Mouse (Mus musculus): Measurements from ENCODE around the gene Irf6. TPM values are rescaled to one million over a fixed set of nuclear protein-coding genes. Genes with fewer than 3 reads are reported as not detected.
A peak's percentile ranks its signal among the peaks of the same experiment; 100 is the strongest.

Gene Irf6
- total RNA-seq, 2 experiments from 2014 or later: 0.42 to 0.96 TPM

GRCm38 (mm10) chr1:193156316-193157110 lies 3.6 kb downstream of the Irf6 start:
- DNase-seq: no peak

- DNase-seq: no peak
Measured at GRCm38 (mm10) chr1:193157111-193157492, 4.2 kb downstream of the Irf6 start.

GRCm38 (mm10) chr1:193159163-193159562 lies 6.3 kb downstream of the Irf6 start:
- DNase-seq: no peak

GRCm38 (mm10) chr1:193159613-193160012 lies 6.7 kb downstream of the Irf6 start:
- DNase-seq: no peak

- no peak for DNase-seq
Measured at GRCm38 (mm10) chr1:193160317-193161032, 7.6 kb downstream of the Irf6 start.

- no peak for DNase-seq
Measured at GRCm38 (mm10) chr1:193167746-193168145, 14.8 kb downstream of the Irf6 start, which contains the start of gene A130010J15Rik. TSS of gene A130010J15Rik (plus strand) at chr1:193168046.

- DNase-seq: no peak
Measured at GRCm38 (mm10) chr1:193169228-193169627, 16.3 kb downstream of the Irf6 start.

- DNase-seq: no peak
Measured at GRCm38 (mm10) chr1:193169856-193170255, 16.9 kb downstream of the Irf6 start.

- DNase-seq: peak; percentile 94 to 96
Measured at GRCm38 (mm10) chr1:193172991-193173809, 20.3 kb downstream of the Irf6 start.

GRCm38 (mm10) chr1:193173810-193174129 lies 20.9 kb downstream of the Irf6 start:
- no peak for DNase-seq

- no peak for DNase-seq
Measured at GRCm38 (mm10) chr1:193174143-193174733, 21.3 kb downstream of the Irf6 start.

- DNase-seq: no peak
Measured at GRCm38 (mm10) chr1:193181104-193181503, 28.2 kb downstream of the Irf6 start.

- no peak for DNase-seq
Measured at GRCm38 (mm10) chr1:193188257-193188656, 35.3 kb downstream of the Irf6 start.

GRCm38 (mm10) chr1:193189151-193189621 lies 36.3 kb downstream of the Irf6 start:
- no peak for DNase-seq

- no peak for DNase-seq
Measured at GRCm38 (mm10) chr1:193189771-193190170, 36.9 kb downstream of the Irf6 start.

GRCm38 (mm10) chr1:193191675-193192283 lies 38.9 kb downstream of the Irf6 start:
- DNase-seq: no peak

GRCm38 (mm10) chr1:193194416-193195140 lies 41.7 kb downstream of the Irf6 start:
- DNase-seq: no peak

GRCm38 (mm10) chr1:193195169-193195810 lies 42.4 kb downstream of the Irf6 start:
- DNase-seq: no peak

- no peak for DNase-seq
Measured at GRCm38 (mm10) chr1:193197494-193198205, 44.7 kb downstream of the Irf6 start.

GRCm38 (mm10) chr1:193198312-193198711 lies 45.4 kb downstream of the Irf6 start:
- no peak for DNase-seq

Data from layer of hippocampus, postnatal 36 days (tissue).